Mouse (Mus musculus): ENCODE data around the gene Map10. TPM values are rescaled to one million over a fixed set of nuclear protein-coding genes. Genes with fewer than 3 reads are reported as not detected.
A peak's percentile ranks its signal among the peaks of the same experiment; 100 is the strongest.

Gene Map10
- polyA plus RNA-seq, 1 experiment, result 1.8 TPM

- no peak for DNase-seq
- WGBS, result 57% methylated on average over 8 of the region's 8 CpGs
- Histone ChIP-seq H3K4me1 (ENCODE audit: control insufficient read depth, insufficient read depth, low read length) (peaks cover 6% of the 10 kb centered on the region; the same call in 1 of the 2 replicates), H3K36me3 (ENCODE audit: control insufficient read depth, insufficient read depth, low read length) (no peaks in the 10 kb centered on the region), H3K27ac (ENCODE audit: insufficient read depth, low read depth, low read length) (no peak overlapping the region), H3K4me3 (ENCODE audit: insufficient read depth, low read depth, low read length) (no peak overlapping the region), H3K27me3 (replicated peaks; ENCODE audit: control insufficient read depth, insufficient read depth, low read length) (no peaks in the 10 kb centered on the region)
- no peak for TF ChIP-seq POLR2A (IDR thresholded peaks at IDR 0.05; ENCODE audit: low read depth, low read length)
- no peak for TF ChIP-seq CTCF (conservative IDR thresholded peaks at IDR 0.05; ENCODE audit: insufficient read depth, insufficient read length, low read depth, low read length)
Observed at GRCm38 (mm10) chr8:125680851-125681408, 11.3 kb downstream of the Map10 start.

GRCm38 (mm10) chr8:125685216-125685760, 15.7 kb downstream of the Map10 start:
- Histone ChIP-seq H3K27ac (ENCODE audit: insufficient read depth, low read depth, low read length) (no peak overlapping the region), H3K4me3 (ENCODE audit: insufficient read depth, low read depth, low read length) (no peak overlapping the region), H3K27me3 (replicated peaks; ENCODE audit: control insufficient read depth, insufficient read depth, low read length) (no peaks in the 10 kb centered on the region), H3K4me1 (ENCODE audit: control insufficient read depth, insufficient read depth, low read length) (peaks cover 5% of the 10 kb centered on the region; the same call in 1 of the 2 replicates), H3K36me3 (ENCODE audit: control insufficient read depth, insufficient read depth, low read length) (no peaks in the 10 kb centered on the region)
- WGBS, result 79% methylated on average over 6 of the region's 6 CpGs
- no peak for TF ChIP-seq CTCF (conservative IDR thresholded peaks at IDR 0.05; ENCODE audit: insufficient read depth, insufficient read length, low read depth, low read length)
- TF ChIP-seq POLR2A (IDR thresholded peaks at IDR 0.05; ENCODE audit: low read depth, low read length), result no peak
- no peak for DNase-seq

- 46% methylated on average over 9 of the region's 9 CpGs for WGBS
- Histone ChIP-seq H3K4me1 (ENCODE audit: control insufficient read depth, insufficient read depth, low read length) (peaks cover 5% of the 10 kb centered on the region; the same call in 1 of the 2 replicates), H3K4me3 (ENCODE audit: insufficient read depth, low read depth, low read length) (no peak overlapping the region), H3K27ac (ENCODE audit: insufficient read depth, low read depth, low read length) (no peak overlapping the region), H3K27me3 (replicated peaks; ENCODE audit: control insufficient read depth, insufficient read depth, low read length) (no peaks in the 10 kb centered on the region), H3K36me3 (ENCODE audit: control insufficient read depth, insufficient read depth, low read length) (no peaks in the 10 kb centered on the region)
- peak; percentile 79 for DNase-seq
- TF ChIP-seq POLR2A (IDR thresholded peaks at IDR 0.05; ENCODE audit: low read depth, low read length) (no peak), CTCF (conservative IDR thresholded peaks at IDR 0.05; ENCODE audit: insufficient read depth, insufficient read length, low read depth, low read length) (no peak)
Observed at GRCm38 (mm10) chr8:125686221-125686865, 16.7 kb downstream of the Map10 start.

GRCm38 (mm10) chr8:125690166-125690915, 20.7 kb downstream of the Map10 start:
- no peak for DNase-seq
- Histone ChIP-seq H3K27ac (ENCODE audit: insufficient read depth, low read depth, low read length) (no peak overlapping the region), H3K4me1 (ENCODE audit: control insufficient read depth, insufficient read depth, low read length) (peaks cover 5% of the 10 kb centered on the region; the same call in 1 of the 2 replicates), H3K36me3 (ENCODE audit: control insufficient read depth, insufficient read depth, low read length) (no peaks in the 10 kb centered on the region), H3K27me3 (replicated peaks; ENCODE audit: control insufficient read depth, insufficient read depth, low read length) (no peaks in the 10 kb centered on the region), H3K4me3 (ENCODE audit: insufficient read depth, low read depth, low read length) (no peak overlapping the region)
- WGBS, result 38% methylated on average over 15 of the region's 15 CpGs
- TF ChIP-seq CTCF (conservative IDR thresholded peaks at IDR 0.05; ENCODE audit: insufficient read depth, insufficient read length, low read depth, low read length) (no peak), POLR2A (IDR thresholded peaks at IDR 0.05; ENCODE audit: low read depth, low read length) (no peak)

- no peaks in the 10 kb centered on the region for H3K27me3 ChIP-seq (replicated peaks; ENCODE audit: control insufficient read depth, insufficient read depth, low read length)
- H3K4me1 ChIP-seq (ENCODE audit: control insufficient read depth, insufficient read depth, low read length), result peaks cover 5% of the 10 kb centered on the region; the same call in 1 of the 2 replicates
- 62% methylated on average over 3 of the region's 3 CpGs for WGBS
- no peak for DNase-seq
- no peak overlapping the region for H3K27ac ChIP-seq (ENCODE audit: insufficient read depth, low read depth, low read length)
- H3K36me3 ChIP-seq (ENCODE audit: control insufficient read depth, insufficient read depth, low read length), result no peaks in the 10 kb centered on the region
- TF ChIP-seq CTCF (conservative IDR thresholded peaks at IDR 0.05; ENCODE audit: insufficient read depth, insufficient read length, low read depth, low read length) (no peak), POLR2A (IDR thresholded peaks at IDR 0.05; ENCODE audit: low read depth, low read length) (no peak)
- H3K4me3 ChIP-seq (ENCODE audit: insufficient read depth, low read depth, low read length), result no peak overlapping the region
Observed at GRCm38 (mm10) chr8:125690961-125691360, 21.3 kb downstream of the Map10 start.

GRCm38 (mm10) chr8:125692447-125692846, 22.8 kb downstream of the Map10 start:
- 51% methylated on average over 5 of the region's 5 CpGs for WGBS
- no peak overlapping the region for H3K4me3 ChIP-seq (ENCODE audit: insufficient read depth, low read depth, low read length)
- TF ChIP-seq CTCF (conservative IDR thresholded peaks at IDR 0.05; ENCODE audit: insufficient read depth, insufficient read length, low read depth, low read length) (no peak), POLR2A (IDR thresholded peaks at IDR 0.05; ENCODE audit: low read depth, low read length) (no peak)
- H3K36me3 ChIP-seq (ENCODE audit: control insufficient read depth, insufficient read depth, low read length), result no peaks in the 10 kb centered on the region
- no peaks in the 10 kb centered on the region for H3K27me3 ChIP-seq (replicated peaks; ENCODE audit: control insufficient read depth, insufficient read depth, low read length)
- H3K4me1 ChIP-seq (ENCODE audit: control insufficient read depth, insufficient read depth, low read length), result no peaks in the 10 kb centered on the region
- no peak for DNase-seq
- no peak overlapping the region for H3K27ac ChIP-seq (ENCODE audit: insufficient read depth, low read depth, low read length)

- WGBS, result 79% methylated on average over 3 of the region's 3 CpGs
Observed at GRCm38 (mm10) chr8:125693197-125693596, 23.6 kb downstream of the Map10 start.

More at GRCm38 (mm10) chr8:125693197-125693596, 23.6 kb downstream of the Map10 start:
- Histone ChIP-seq H3K4me3 (ENCODE audit: insufficient read depth, low read depth, low read length) (no peak overlapping the region), H3K36me3 (ENCODE audit: control insufficient read depth, insufficient read depth, low read length) (no peaks in the 10 kb centered on the region), H3K27me3 (replicated peaks; ENCODE audit: control insufficient read depth, insufficient read depth, low read length) (no peaks in the 10 kb centered on the region), H3K4me1 (ENCODE audit: control insufficient read depth, insufficient read depth, low read length) (no peaks in the 10 kb centered on the region), H3K27ac (ENCODE audit: insufficient read depth, low read depth, low read length) (no peak overlapping the region)
- TF ChIP-seq CTCF (conservative IDR thresholded peaks at IDR 0.05; ENCODE audit: insufficient read depth, insufficient read length, low read depth, low read length) (no peak), POLR2A (IDR thresholded peaks at IDR 0.05; ENCODE audit: low read depth, low read length) (no peak)
- DNase-seq, result no peak

All from kidney, adult 2 months (tissue).